Mouse (Mus musculus) left cerebral cortex, postnatal 10 days (tissue): ENCODE measurements at regions not wholly inside any gene's neighbourhood (a gene's known extent, or its start where the extent isn't known, plus 50 kb on each side); places are given as distances from the start of the nearest gene placed in this dataset.

Experiments
- DNase-seq, 2 experiments: peaks; one replicate each; pipeline ENCODE4 v3.0.0; 2021 to 2022; ENCODE audit warnings: low spot score in 2 of 2, mixed read lengths in 1 of 2; ENCODE audit errors: extremely low spot score in 1 of 2
- intact Hi-C: fragments of 180-260 bp; cut with DNase I; formaldehyde crosslinking; loops from one replicate; pipeline ENCODE4 v1.15.1; 2025

- intact Hi-C loops: no loop called here
- no peak for DNase-seq
Observed at GRCm38 (mm10) chr16:7701471-7701870, 723.5 kb downstream of the Tmem114 start.

- intact Hi-C loops: no loop called here
- no peak for DNase-seq
Observed at GRCm38 (mm10) chr16:7685484-7685883, 739.5 kb downstream of the Tmem114 start.

- no peak for DNase-seq
- intact Hi-C loops: no loop called here
Observed at GRCm38 (mm10) chr16:7666096-7666495, 758.8 kb downstream of the Tmem114 start.

GRCm38 (mm10) chr16:7658133-7658532 is 766.8 kb downstream of the Tmem114 start:
- DNase-seq: no peak
- intact Hi-C loops: no loop called here

GRCm38 (mm10) chr16:7654451-7654850 is 770.5 kb downstream of the Tmem114 start:
- intact Hi-C loops: no loop called here
- no peak for DNase-seq

GRCm38 (mm10) chr16:7649771-7650170 is 775.2 kb downstream of the Tmem114 start:
- DNase-seq: no peak
- intact Hi-C loops: no loop called here

GRCm38 (mm10) chr16:7647275-7647926 is 777.5 kb downstream of the Tmem114 start:
- DNase-seq: no peak
- intact Hi-C loops: no loop called here

- no peak for DNase-seq
- intact Hi-C loops: no loop called here
Observed at GRCm38 (mm10) chr16:7644363-7644762, 780.6 kb downstream of the Tmem114 start.

GRCm38 (mm10) chr16:7638955-7639755 is 785.8 kb downstream of the Tmem114 start:
- intact Hi-C loops: no loop called here
- peak in 1 of 2 experiments; percentile 9 for DNase-seq

- intact Hi-C loops: no loop called here
Observed at GRCm38 (mm10) chr16:7637993-7638392, 786.9 kb downstream of the Tmem114 start.

GRCm38 (mm10) chr16:7637121-7637700 is 787.7 kb downstream of the Tmem114 start:
- intact Hi-C loops: no loop called here
- DNase-seq: no peak

More at GRCm38 (mm10) chr16:7637993-7638392, 786.9 kb downstream of the Tmem114 start:
- no peak for DNase-seq

- no peak for DNase-seq
Observed at GRCm38 (mm10) chr16:7636326-7636725, 788.6 kb downstream of the Tmem114 start.

GRCm38 (mm10) chr16:7632474-7632873 is 792.5 kb downstream of the Tmem114 start:
- intact Hi-C loops: no loop called here
- no peak for DNase-seq

More at GRCm38 (mm10) chr16:7636326-7636725, 788.6 kb downstream of the Tmem114 start:
- intact Hi-C loops: no loop called here

- intact Hi-C loops: no loop called here
- DNase-seq: no peak
Observed at GRCm38 (mm10) chr16:7628351-7628750, 796.6 kb downstream of the Tmem114 start.

- intact Hi-C loops: no loop called here
- DNase-seq: no peak
Observed at GRCm38 (mm10) chr16:7606602-7607001, 818.3 kb downstream of the Tmem114 start.

GRCm38 (mm10) chr16:7602428-7602827 is 822.5 kb downstream of the Tmem114 start:
- intact Hi-C loops: no loop called here

GRCm38 (mm10) chr16:7574879-7575278 is 850.1 kb downstream of the Tmem114 start:
- peak in 1 of 2 experiments; percentile 33 for DNase-seq
- intact Hi-C loops: no loop called here

More at GRCm38 (mm10) chr16:7602428-7602827, 822.5 kb downstream of the Tmem114 start:
- no peak for DNase-seq

- DNase-seq: no peak
- intact Hi-C loops: no loop called here
Observed at GRCm38 (mm10) chr16:7560841-7561240, 864.1 kb downstream of the Tmem114 start.

GRCm38 (mm10) chr16:7559177-7559576 is 865.8 kb downstream of the Tmem114 start:
- intact Hi-C loops: no loop called here
- no peak for DNase-seq

GRCm38 (mm10) chr16:7558637-7559036 is 866.3 kb downstream of the Tmem114 start:
- intact Hi-C loops: no loop called here
- DNase-seq: no peak
